Mouse (Mus musculus) embryonic stem cell, embryonic (primary cell): ENCODE results near the gene Rbm19.

ENCODE experiments used
- CTCF ChIA-PET, 4 experiments: fragments of 300-600 bp in 2 of 4; fragments of 350-600 bp in 2 of 4; sonication (Branson Sonifier 250); formaldehyde crosslinking; loops; one replicate each; lab custom pipeline; 2022; ENCODE audit warnings: inconsistent platforms in 2 of 4; lab: Charles Lee
- POLR2A ChIA-PET, 4 experiments: fragments of 300-600 bp in 2 of 4; fragments of 350-600 bp in 2 of 4; sonication (Branson Sonifier 250); formaldehyde crosslinking; loops; one replicate each; lab custom pipeline; 2022; ENCODE audit warnings: antibody characterized with exemption in 4 of 4, inconsistent platforms in 1 of 4; lab: Charles Lee

The Rbm19 gene

GRCm38 (mm10) chr5:120199865-120200264 lies 83.6 kb downstream of the Rbm19 start:
- POLR2A ChIA-PET: interaction anchor here in 2 of 4 experiments (1.6 to 2.0 kb wide), 2 partner anchors 11 kb away, joined by 5 to 6 read pairs; no protein-coding TSS in a partner anchor
- CTCF ChIA-PET: interaction anchor here in 3 of 4 experiments (0.6 to 1.7 kb wide), 11 partner anchors 9 to 753 kb away, joined by 3 to 11 read pairs (median 3); no protein-coding TSS in a partner anchor

- ChIA-PET CTCF (no interaction called here), POLR2A (no interaction called here)
These were observed 88.1 kb downstream of the Rbm19 start for GRCm38 (mm10) chr5:120204316-120204715.

- ChIA-PET POLR2A (no interaction called here), CTCF (interaction anchor here in 1 of 4 experiments (0.6 kb wide), 1 partner anchor 16 kb away, joined by 3 read pairs; no protein-coding TSS in a partner anchor)
These were observed 90.2 kb downstream of the Rbm19 start for GRCm38 (mm10) chr5:120206313-120206943.

DNA sequence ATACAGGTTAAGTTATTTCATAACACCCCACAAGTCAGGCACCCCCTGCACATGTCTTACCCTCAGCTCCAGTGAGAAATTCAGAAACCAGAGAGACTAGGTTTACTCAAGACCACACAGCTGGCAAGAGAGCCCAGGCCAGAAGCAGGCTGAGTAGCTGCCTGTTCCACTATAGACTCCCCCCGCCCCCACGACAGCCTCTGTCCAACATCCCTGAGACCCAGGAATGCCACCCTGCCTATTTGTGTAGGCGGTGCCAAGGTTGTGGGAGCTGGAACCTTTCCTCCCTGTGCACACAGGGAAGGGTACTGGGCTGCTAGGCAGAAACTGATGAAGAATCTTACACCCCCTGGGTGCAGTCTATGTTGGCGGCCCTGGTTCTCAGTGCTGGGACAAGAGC lies 91.2 kb downstream of the Rbm19 start:
- ChIA-PET CTCF (interaction anchor here in 3 of 4 experiments (0.5 to 1.5 kb wide), 4 partner anchors 66 to 257 kb away, joined by 3 to 19 read pairs (median 3); no protein-coding TSS in a partner anchor), POLR2A (no interaction called here)

DNA sequence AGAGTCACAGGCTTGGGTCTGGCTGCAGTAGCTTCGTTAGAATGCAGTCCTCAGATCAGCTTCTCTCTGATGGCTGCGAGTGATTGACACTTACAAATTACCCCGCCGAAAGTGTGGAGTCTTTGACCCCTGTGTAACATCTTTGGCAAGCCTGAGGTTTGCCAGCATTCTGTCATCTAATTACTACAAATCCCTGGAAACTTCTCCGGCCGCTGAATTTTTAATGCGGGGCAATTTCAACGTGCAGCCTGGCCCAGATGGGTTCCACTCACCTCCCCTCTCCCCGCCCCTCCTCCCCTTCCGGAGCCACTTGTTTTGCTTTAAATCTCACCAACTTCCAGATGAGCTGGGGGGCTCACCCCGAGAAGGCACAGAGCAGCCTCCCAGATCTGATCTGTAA lies 94.4 kb downstream of the Rbm19 start:
- POLR2A ChIA-PET: interaction anchor here in 3 of 4 experiments (0.7 to 1.7 kb wide), 5 partner anchors 10 to 1831 kb away, joined by 3 to 6 read pairs (median 4); no protein-coding TSS in a partner anchor
- CTCF ChIA-PET: interaction anchor here (0.5 to 1.2 kb wide), 10 partner anchors 8 to 408 kb away, joined by 3 to 5 read pairs (median 3); no protein-coding TSS in a partner anchor

- ChIA-PET POLR2A (interaction anchor here in 2 of 4 experiments (0.7 to 1.6 kb wide), 4 partner anchors 11 to 1832 kb away, joined by 3 to 6 read pairs (median 4); no protein-coding TSS in a partner anchor), CTCF (interaction anchor here in 3 of 4 experiments (0.5 to 1.0 kb wide), 6 partner anchors 9 to 408 kb away, joined by 3 to 4 read pairs (median 4); no protein-coding TSS in a partner anchor)
These were observed 94.9 kb downstream of the Rbm19 start for GRCm38 (mm10) chr5:120211182-120211581.

DNA sequence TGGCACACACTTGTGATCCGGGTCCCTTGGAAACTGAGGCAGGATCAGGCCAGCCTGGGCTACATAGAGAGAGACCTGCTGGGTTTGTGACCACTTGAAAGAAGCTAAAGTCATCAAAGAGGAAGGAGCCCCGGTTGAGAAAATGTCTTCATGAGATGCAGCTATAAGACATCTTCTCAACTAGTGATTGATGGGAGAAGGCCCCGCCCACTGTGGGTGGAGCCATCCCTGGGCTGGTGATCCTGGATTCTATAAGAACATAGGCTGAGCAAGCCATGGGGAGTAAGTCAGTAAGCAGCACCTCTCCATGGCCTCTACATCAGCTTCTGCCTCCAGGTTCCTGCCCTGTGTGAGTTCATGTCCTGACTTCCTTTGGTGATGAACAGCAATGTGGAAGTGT lies 98.2 kb downstream of the Rbm19 start:
- ChIA-PET CTCF (interaction anchor here in 3 of 4 experiments (0.6 kb wide), 3 partner anchors 303 to 858 kb away, joined by 3 to 5 read pairs (median 4); no protein-coding TSS in a partner anchor), POLR2A (interaction anchor here in 1 of 4 experiments (0.6 to 0.7 kb wide), 2 partner anchors 335 to 446 kb away, joined by 3 read pairs; no protein-coding TSS in a partner anchor)

DNA sequence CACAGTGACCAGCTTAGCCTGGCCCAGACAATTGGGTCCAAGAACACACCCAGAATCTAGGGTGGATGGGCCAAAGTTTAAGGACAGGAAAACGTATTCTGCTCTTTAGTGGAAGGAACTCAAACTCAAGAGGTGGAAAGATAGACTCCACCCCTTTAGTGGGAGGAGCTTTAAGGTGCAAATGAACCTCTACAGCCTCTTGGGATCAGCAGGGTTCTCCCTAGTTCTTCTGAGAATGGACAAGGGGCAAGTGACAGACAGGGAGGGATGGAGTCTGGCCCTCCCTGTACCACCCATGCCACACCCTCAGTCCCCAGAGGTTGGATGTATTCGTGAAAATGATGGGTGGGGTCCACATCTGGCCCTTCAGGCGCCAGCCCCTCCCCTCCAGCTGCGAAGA lies 105.0 kb downstream of the Rbm19 start:
- POLR2A ChIA-PET: interaction anchor here in 2 of 4 experiments (0.6 to 0.9 kb wide), 4 partner anchors 58 to 1531 kb away, joined by 3 to 4 read pairs (median 3); no protein-coding TSS in a partner anchor
- CTCF ChIA-PET: interaction anchor here in 3 of 4 experiments (0.5 to 1.7 kb wide), 10 partner anchors 20 to 289 kb away, joined by 3 to 7 read pairs (median 4); no protein-coding TSS in a partner anchor

- POLR2A ChIA-PET: interaction anchor here in 3 of 4 experiments (0.6 to 1.6 kb wide), 3 partner anchors 10 to 201 kb away, joined by 3 to 6 read pairs (median 4); no protein-coding TSS in a partner anchor
These were observed 109.1 kb downstream of the Rbm19 start for GRCm38 (mm10) chr5:120225383-120225782.

GRCm38 (mm10) chr5:120228613-120229409 lies 112.5 kb downstream of the Rbm19 start:
- POLR2A ChIA-PET: no interaction called here
- CTCF ChIA-PET: interaction anchor here in 1 of 4 experiments (0.6 kb wide), 1 partner anchor 59 kb away, joined by 6 read pairs; no protein-coding TSS in a partner anchor

More at GRCm38 (mm10) chr5:120225383-120225782, 109.1 kb downstream of the Rbm19 start:
- CTCF ChIA-PET: interaction anchor here in 1 of 4 experiments (1.0 to 1.1 kb wide), 2 partner anchors 15 to 80 kb away, joined by 3 to 4 read pairs; no protein-coding TSS in a partner anchor

GRCm38 (mm10) chr5:120231435-120232147 lies 115.3 kb downstream of the Rbm19 start:
- CTCF ChIA-PET: interaction anchor here in 2 of 4 experiments (0.7 to 0.9 kb wide), 2 partner anchors 176 to 491 kb away, joined by 3 read pairs; no protein-coding TSS in a partner anchor
- POLR2A ChIA-PET: interaction anchor here in 1 of 4 experiments (0.6 kb wide), 1 partner anchor 507 kb away, joined by 5 read pairs; no protein-coding TSS in a partner anchor

GRCm38 (mm10) chr5:120235147-120235546 lies 118.9 kb downstream of the Rbm19 start:
- POLR2A ChIA-PET: interaction anchor here (0.5 to 1.5 kb wide), 11 partner anchors 9 to 263 kb away, joined by 3 to 7 read pairs (median 3); no protein-coding TSS in a partner anchor

DNA sequence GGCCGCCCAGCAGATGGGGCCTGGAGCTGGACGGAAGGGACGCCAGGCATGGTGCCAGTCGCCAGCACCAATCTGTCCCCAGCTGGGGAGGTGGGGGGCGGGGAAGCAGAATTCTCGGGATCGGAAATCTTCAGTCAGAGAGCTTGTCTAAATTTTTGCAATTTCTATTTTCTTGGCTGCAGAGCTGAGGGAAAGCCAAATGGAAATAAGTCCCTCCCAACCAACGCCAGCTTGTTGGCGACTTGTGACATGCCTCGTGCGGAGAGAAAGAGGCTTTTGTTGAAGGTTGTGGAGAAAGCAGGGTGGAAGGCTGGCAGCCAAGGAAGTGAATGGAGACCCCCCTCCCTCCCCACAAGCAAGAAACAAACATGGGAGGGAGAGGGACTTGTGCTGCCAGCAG lies 119.3 kb downstream of the Rbm19 start:
- ChIA-PET CTCF (interaction anchor here in 3 of 4 experiments (0.6 to 1.5 kb wide), 6 partner anchors 17 to 626 kb away, joined by 3 to 6 read pairs (median 4); no protein-coding TSS in a partner anchor), POLR2A (interaction anchor here (0.6 to 1.5 kb wide), 8 partner anchors 9 to 223 kb away, joined by 3 to 7 read pairs (median 4); no protein-coding TSS in a partner anchor)

More at GRCm38 (mm10) chr5:120235147-120235546, 118.9 kb downstream of the Rbm19 start:
- CTCF ChIA-PET: interaction anchor here in 3 of 4 experiments (0.6 to 1.5 kb wide), 6 partner anchors 17 to 625 kb away, joined by 3 to 6 read pairs (median 4); no protein-coding TSS in a partner anchor

- ChIA-PET POLR2A (interaction anchor here in 1 of 4 experiments (0.5 kb wide), 1 partner anchor 185 kb away, joined by 4 read pairs; no protein-coding TSS in a partner anchor), CTCF (no interaction called here)
These were observed 123.8 kb downstream of the Rbm19 start for GRCm38 (mm10) chr5:120240071-120240470.

- POLR2A ChIA-PET: interaction anchor here in 1 of 4 experiments (0.6 kb wide), 1 partner anchor 35 kb away, joined by 5 read pairs; no protein-coding TSS in a partner anchor
- CTCF ChIA-PET: interaction anchor here in 2 of 4 experiments (0.6 kb wide), 2 partner anchors 69 to 212 kb away, joined by 3 to 4 read pairs; no protein-coding TSS in a partner anchor
These were observed 129.1 kb downstream of the Rbm19 start for GRCm38 (mm10) chr5:120245336-120245735.
